Mouse (Mus musculus): ENCODE results near the gene Twnk.
"Not testable (repeated sequence)": the region's sequence is repeated elsewhere in the genome, so short reads cannot be mapped to it uniquely, and the experiment has no call there.

Twnk gene

DNA sequence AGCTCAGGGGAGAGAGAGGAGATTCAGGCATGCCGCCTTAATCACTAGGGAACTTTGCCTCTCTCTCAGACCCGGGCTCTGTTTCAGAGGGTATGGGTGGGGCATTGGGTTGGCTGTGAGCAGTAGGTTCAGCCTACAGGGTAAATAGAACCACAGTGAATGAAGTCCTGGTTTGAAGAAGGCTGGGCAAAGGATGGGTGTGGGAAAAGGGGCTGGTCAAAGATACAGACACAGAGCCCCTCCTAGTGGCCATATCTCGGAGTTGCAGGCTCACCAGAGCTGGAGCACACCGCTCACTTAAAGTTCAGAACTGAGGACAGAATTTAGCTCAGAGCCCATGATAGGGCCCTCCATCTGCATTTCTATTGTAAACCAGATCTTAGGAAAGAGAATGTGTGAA lies 26.3 kb downstream of the Twnk start:
- Histone ChIP-seq H3K27me3 (ENCODE audit: insufficient read depth, low read length) (peaks cover 42% of the 10 kb centered on the region), H3K4me1 (replicated peaks; ENCODE audit: low read depth, low read length) (peaks cover 71% of the 10 kb centered on the region)

DNA sequence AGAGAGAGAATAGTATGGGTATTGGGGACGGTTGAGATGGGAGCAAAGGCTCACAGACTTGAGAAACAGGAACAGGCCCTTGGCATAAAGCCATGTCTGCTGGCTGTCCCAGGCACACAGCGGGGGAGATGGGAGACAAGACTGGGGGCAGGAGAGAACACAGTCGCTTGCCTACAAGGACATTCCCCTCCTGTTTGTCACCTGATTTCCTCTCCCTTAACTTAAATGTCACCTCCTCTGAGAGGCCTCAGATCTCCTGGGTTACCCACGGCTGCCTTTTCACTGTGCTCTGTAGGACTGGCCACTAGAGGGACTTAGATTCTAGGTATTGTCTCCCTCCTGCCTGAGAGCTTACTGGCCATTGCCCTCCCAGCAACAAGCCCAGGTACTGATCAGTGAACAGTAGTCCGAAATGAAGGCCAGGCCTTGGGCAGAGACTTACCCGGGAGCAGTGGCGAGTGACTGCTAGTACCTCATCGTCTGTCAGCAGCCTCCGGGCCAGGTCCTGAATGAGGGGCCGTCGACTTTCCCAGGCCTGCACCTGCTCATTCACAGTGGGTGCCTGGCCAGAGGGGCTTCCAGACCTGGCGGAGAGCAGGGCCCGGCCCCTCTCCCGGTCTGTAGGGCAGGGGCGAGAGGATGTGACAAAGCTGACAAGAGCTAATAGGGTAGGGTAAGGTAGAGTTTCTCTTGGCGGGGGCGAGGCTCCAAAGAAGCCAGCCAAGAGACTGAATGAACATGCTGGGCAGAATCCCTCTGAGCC lies 27.3 kb downstream of the Twnk start:
- Histone ChIP-seq H3K36me3 (ENCODE audit: insufficient read depth, low read length) (0 out of 2 replicates have a peak, but pooled peaks cover 2% of the 10 kb centered on the region), H3K27me3 (ENCODE audit: insufficient read depth, low read length) (peaks cover 38% of the 10 kb centered on the region), H3K4me3 (replicated peaks; ENCODE audit: low read length) (peak overlapping the region; percentile 32), H3K9me3 (ENCODE audit: low read length) (no peaks in the 10 kb centered on the region), H3K4me1 (replicated peaks; ENCODE audit: low read depth, low read length) (peaks cover 70% of the 10 kb centered on the region)
- TF ChIP-seq NANOG (IDR thresholded peaks at IDR 0.05; ENCODE audit: borderline replicate concordance, low read length): no peak
- peak; percentile 38; the same call in 1 of the 2 replicates for TF ChIP-seq CTCF (conservative IDR thresholded peaks at IDR 0.05; ENCODE audit: low read length)
- TF ChIP-seq POU5F1 (IDR thresholded peaks at IDR 0.05; ENCODE audit: borderline replicate concordance, low read length): no peak

More for the DNA sequence above, 26.3 kb downstream of the Twnk start:
- Histone ChIP-seq H3K4me3 (replicated peaks; ENCODE audit: low read length) (no peak overlapping the region), H3K9me3 (ENCODE audit: low read length) (no peaks in the 10 kb centered on the region), H3K36me3 (ENCODE audit: insufficient read depth, low read length) (peaks cover 11% of the 10 kb centered on the region)
- TF ChIP-seq CTCF (conservative IDR thresholded peaks at IDR 0.05; ENCODE audit: low read length) (peak; percentile 83), NANOG (IDR thresholded peaks at IDR 0.05; ENCODE audit: borderline replicate concordance, low read length) (no peak)

GRCm38 (mm10) chr19:45036867-45037266 lies 31.4 kb downstream of the Twnk start:
- H3K4me1 ChIP-seq (replicated peaks; ENCODE audit: low read depth, low read length): peaks cover 62% of the 10 kb centered on the region
- 0 out of 2 replicates have a peak overlapping the region, but pooled peaks have one; percentile 20 for H3K4me3 ChIP-seq (replicated peaks; ENCODE audit: low read length)
- no peaks in the 10 kb centered on the region for H3K36me3 ChIP-seq (ENCODE audit: insufficient read depth, low read length)
- TF ChIP-seq NANOG (IDR thresholded peaks at IDR 0.05; ENCODE audit: borderline replicate concordance, low read length) (no peak), CTCF (conservative IDR thresholded peaks at IDR 0.05; ENCODE audit: low read length) (peak; percentile 55)
- H3K27me3 ChIP-seq (ENCODE audit: insufficient read depth, low read length): peaks cover 54% of the 10 kb centered on the region
- H3K9me3 ChIP-seq (ENCODE audit: low read length): no peaks in the 10 kb centered on the region

GRCm38 (mm10) chr19:45038198-45038597 lies 32.7 kb downstream of the Twnk start:
- Histone ChIP-seq H3K4me1 (replicated peaks; ENCODE audit: low read depth, low read length) (peaks cover 51% of the 10 kb centered on the region), H3K27me3 (ENCODE audit: insufficient read depth, low read length) (peaks cover 67% of the 10 kb centered on the region)
- H3K9me3 ChIP-seq (ENCODE audit: low read length); H3K4me3 ChIP-seq (replicated peaks; ENCODE audit: low read length); H3K36me3 ChIP-seq (ENCODE audit: insufficient read depth, low read length): not testable (repeated sequence)

- H3K27me3 ChIP-seq (ENCODE audit: insufficient read depth, low read length): peaks cover 87% of the 10 kb centered on the region
- TF ChIP-seq POU5F1 (IDR thresholded peaks at IDR 0.05; ENCODE audit: borderline replicate concordance, low read length) (no peak), CTCF (conservative IDR thresholded peaks at IDR 0.05; ENCODE audit: low read length) (no peak), NANOG (IDR thresholded peaks at IDR 0.05; ENCODE audit: borderline replicate concordance, low read length) (no peak)
These were observed 34.8 kb downstream of the Twnk start for GRCm38 (mm10) chr19:45040214-45040613.

DNA sequence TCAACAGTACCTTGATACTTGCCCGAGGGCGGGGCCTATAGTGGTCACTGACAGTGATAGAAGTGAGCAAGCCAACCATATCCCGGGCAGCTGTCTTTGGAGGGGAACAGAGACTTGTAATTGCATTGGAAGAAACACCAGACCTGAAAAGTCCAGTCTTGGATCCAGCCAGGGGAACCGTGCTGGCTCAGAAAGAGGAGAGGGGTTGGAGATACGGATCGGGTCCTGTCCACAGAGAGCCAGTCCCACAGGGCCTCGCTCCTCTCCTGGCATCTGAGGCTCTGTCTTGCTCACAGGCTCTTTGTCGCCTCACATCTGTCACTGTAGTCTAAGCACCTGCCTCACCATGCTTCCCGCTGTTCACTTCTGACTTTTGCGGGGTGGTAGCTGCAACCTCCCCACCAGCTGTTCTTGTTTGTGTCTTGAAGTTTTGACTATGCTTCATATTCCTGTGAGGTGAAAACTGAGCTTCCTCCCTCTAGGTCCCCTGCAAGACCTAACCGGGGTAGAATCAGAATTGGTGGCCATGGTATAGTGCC lies 39.0 kb downstream of the Twnk start:
- no peaks in the 10 kb centered on the region for H3K36me3 ChIP-seq (ENCODE audit: insufficient read depth, low read length)
- H3K27me3 ChIP-seq (ENCODE audit: insufficient read depth, low read length): peaks cover 96% of the 10 kb centered on the region
- H3K4me1 ChIP-seq (replicated peaks; ENCODE audit: low read depth, low read length): peaks cover 70% of the 10 kb centered on the region
- no peak overlapping the region for H3K4me3 ChIP-seq (replicated peaks; ENCODE audit: low read length)
- H3K9me3 ChIP-seq (ENCODE audit: low read length): no peaks in the 10 kb centered on the region
- no peak for TF ChIP-seq POU5F1 (IDR thresholded peaks at IDR 0.05; ENCODE audit: borderline replicate concordance, low read length)
- TF ChIP-seq NANOG (IDR thresholded peaks at IDR 0.05; ENCODE audit: borderline replicate concordance, low read length): no peak
- no peak for TF ChIP-seq CTCF (conservative IDR thresholded peaks at IDR 0.05; ENCODE audit: low read length)

More at GRCm38 (mm10) chr19:45040214-45040613, 34.8 kb downstream of the Twnk start:
- Histone ChIP-seq H3K4me3 (replicated peaks; ENCODE audit: low read length) (peak overlapping the region; percentile 68), H3K9me3 (ENCODE audit: low read length) (no peaks in the 10 kb centered on the region), H3K36me3 (ENCODE audit: insufficient read depth, low read length) (no peaks in the 10 kb centered on the region), H3K4me1 (replicated peaks; ENCODE audit: low read depth, low read length) (peaks cover 57% of the 10 kb centered on the region)

- TF ChIP-seq NANOG (IDR thresholded peaks at IDR 0.05; ENCODE audit: borderline replicate concordance, low read length) (no peak), POU5F1 (IDR thresholded peaks at IDR 0.05; ENCODE audit: borderline replicate concordance, low read length) (no peak), CTCF (conservative IDR thresholded peaks at IDR 0.05; ENCODE audit: low read length) (no peak)
- H3K4me3 ChIP-seq (replicated peaks; ENCODE audit: low read length): peak overlapping the region; percentile 74
These were observed 39.8 kb downstream of the Twnk start for GRCm38 (mm10) chr19:45045236-45045635.

GRCm38 (mm10) chr19:45045651-45046050 lies 40.2 kb downstream of the Twnk start, which contains the start of gene Pdzd7:
TSS of gene Pdzd7 (minus strand) at chr19:45045717.
- no peaks in the 10 kb centered on the region for H3K36me3 ChIP-seq (ENCODE audit: insufficient read depth, low read length)
- TF ChIP-seq NANOG (IDR thresholded peaks at IDR 0.05; ENCODE audit: borderline replicate concordance, low read length) (no peak), POU5F1 (IDR thresholded peaks at IDR 0.05; ENCODE audit: borderline replicate concordance, low read length) (no peak)
- H3K4me3 ChIP-seq (replicated peaks; ENCODE audit: low read length): peak within 1 kb of the TSS; percentile 74
- H3K4me1 ChIP-seq (replicated peaks; ENCODE audit: low read depth, low read length): peaks cover 69% of the 10 kb centered on the region
- H3K27me3 ChIP-seq (ENCODE audit: insufficient read depth, low read length): peaks cover 96% of the 10 kb centered on the region
- H3K9me3 ChIP-seq (ENCODE audit: low read length): no peaks in the 10 kb centered on the region

More at GRCm38 (mm10) chr19:45045236-45045635, 39.8 kb downstream of the Twnk start:
- Histone ChIP-seq H3K36me3 (ENCODE audit: insufficient read depth, low read length) (no peaks in the 10 kb centered on the region), H3K27me3 (ENCODE audit: insufficient read depth, low read length) (peaks cover 96% of the 10 kb centered on the region), H3K4me1 (replicated peaks; ENCODE audit: low read depth, low read length) (peaks cover 70% of the 10 kb centered on the region), H3K9me3 (ENCODE audit: low read length) (no peaks in the 10 kb centered on the region)

Data from E14TG2a.4 (cell line).